Mouse (Mus musculus) urinary bladder, postnatal 25 days (tissue): Measurements from ENCODE around the gene Olfr689.
"Not testable (repeated sequence)": the region's sequence is repeated elsewhere in the genome, so short reads cannot be mapped to it uniquely, and the experiment has no call there.

ENCODE experiments used
- DNase-seq: peaks from one replicate; pipeline ENCODE4 v3.0.0; 2022; ENCODE audit warnings: low spot score

Gene Olfr689

GRCm38 (mm10) chr7:105310865-105311264 lies at the start of gene Olfr689:
Olfr689 (plus strand) TSS chr7:105311165.
- no peak for DNase-seq

GRCm38 (mm10) chr7:105272426-105272825 lies 38.5 kb upstream of the Olfr689 start:
- DNase-seq: no peak

- no peak for DNase-seq
Observed at GRCm38 (mm10) chr7:105287795-105288194, 23.2 kb upstream of the Olfr689 start, which contains the start of gene Olfr688. Olfr688 (plus strand) TSS chr7:105288095.

- no peak for DNase-seq
Observed at GRCm38 (mm10) chr7:105290051-105290450, 20.9 kb upstream of the Olfr689 start.

- DNase-seq: no peak
Observed at GRCm38 (mm10) chr7:105325302-105325701, 14.3 kb downstream of the Olfr689 start.

GRCm38 (mm10) chr7:105334004-105334403 lies 23.0 kb downstream of the Olfr689 start, which contains the start of gene Olfr690:
Olfr690 (minus strand) TSS chr7:105334104.
- DNase-seq: no peak

- DNase-seq: no peak
Observed at GRCm38 (mm10) chr7:105342170-105342569, 31.2 kb downstream of the Olfr689 start, which contains the start of gene Olfr691. Olfr691 (minus strand) TSS chr7:105342270.

GRCm38 (mm10) chr7:105342752-105343151 lies 31.8 kb downstream of the Olfr689 start:
- no peak for DNase-seq

GRCm38 (mm10) chr7:105356064-105356463 lies 45.1 kb downstream of the Olfr689 start:
- not testable (repeated sequence) for DNase-seq

- DNase-seq: not testable (repeated sequence)
Observed at GRCm38 (mm10) chr7:105356487-105356886, 45.5 kb downstream of the Olfr689 start.

GRCm38 (mm10) chr7:105361713-105362112 lies 50.7 kb downstream of the Olfr689 start:
- DNase-seq: no peak

- DNase-seq: no peak
Observed at GRCm38 (mm10) chr7:105367268-105367667, 56.3 kb downstream of the Olfr689 start.

- no peak for DNase-seq
Observed at GRCm38 (mm10) chr7:105367930-105368329, 57.0 kb downstream of the Olfr689 start, which contains the start of gene Olfr692. Olfr692 (plus strand) TSS chr7:105368230.

GRCm38 (mm10) chr7:105368521-105368920 lies 57.6 kb downstream of the Olfr689 start:
- no peak for DNase-seq
